Mouse (Mus musculus) hindlimb bud, embryonic 11.5 days (tissue): ENCODE data around the gene Pisd.
"Not testable (repeated sequence)": the region's sequence is repeated elsewhere in the genome, so short reads cannot be mapped to it uniquely, and the experiment has no call there.

Experiments used
- DNase-seq: peaks from one replicate; pipeline ENCODE4 v3.0.0-alpha.2; 2012; ENCODE audit warnings: low read depth, low spot score; ENCODE audit errors: extremely low spot score

Gene Pisd

GRCm38 (mm10) chr5:32785313-32785915 lies at the start of gene Pisd:
Gene Pisd, minus strand, starts transcription at chr5:32785646.
- peak; percentile 66 for DNase-seq

- DNase-seq: no peak
Measured at GRCm38 (mm10) chr5:32834497-32834896, 49.1 kb upstream of the Pisd start.

GRCm38 (mm10) chr5:32830054-32830453 lies 44.6 kb upstream of the Pisd start:
- no peak for DNase-seq

GRCm38 (mm10) chr5:32828766-32829165 lies 43.3 kb upstream of the Pisd start:
- DNase-seq: not testable (repeated sequence)

GRCm38 (mm10) chr5:32827009-32827408 lies 41.6 kb upstream of the Pisd start, which contains the start of gene Gm20671:
Gene Gm20671, minus strand, starts transcription at chr5:32827109.
- no peak for DNase-seq

GRCm38 (mm10) chr5:32820471-32820870 lies 35.0 kb upstream of the Pisd start:
- no peak for DNase-seq

GRCm38 (mm10) chr5:32815396-32815795 lies 29.9 kb upstream of the Pisd start:
- no peak for DNase-seq

- DNase-seq: not testable (repeated sequence)
Measured at GRCm38 (mm10) chr5:32786454-32786853, 1.0 kb upstream of the Pisd start.

GRCm38 (mm10) chr5:32784726-32785125 lies 720 bp downstream of the Pisd start:
- DNase-seq: no peak

- no peak for DNase-seq
Measured at GRCm38 (mm10) chr5:32781596-32781995, 3.9 kb downstream of the Pisd start.

- no peak for DNase-seq
Measured at GRCm38 (mm10) chr5:32778168-32778567, 7.3 kb downstream of the Pisd start.

- DNase-seq: no peak
Measured at GRCm38 (mm10) chr5:32772361-32772760, 13.1 kb downstream of the Pisd start.

GRCm38 (mm10) chr5:32767636-32768373 lies 17.6 kb downstream of the Pisd start:
- no peak for DNase-seq

- no peak for DNase-seq
Measured at GRCm38 (mm10) chr5:32767004-32767403, 18.4 kb downstream of the Pisd start.

- no peak for DNase-seq
Measured at GRCm38 (mm10) chr5:32761566-32762140, 23.8 kb downstream of the Pisd start.

GRCm38 (mm10) chr5:32760787-32761186 lies 24.7 kb downstream of the Pisd start:
- DNase-seq: no peak

GRCm38 (mm10) chr5:32760352-32760751 lies 25.1 kb downstream of the Pisd start:
- not testable (repeated sequence) for DNase-seq

- DNase-seq: no peak
Measured at GRCm38 (mm10) chr5:32759662-32760061, 25.8 kb downstream of the Pisd start.

GRCm38 (mm10) chr5:32756141-32756540 lies 29.3 kb downstream of the Pisd start:
- no peak for DNase-seq

- no peak for DNase-seq
Measured at GRCm38 (mm10) chr5:32751736-32752135, 33.7 kb downstream of the Pisd start.

- DNase-seq: no peak
Measured at GRCm38 (mm10) chr5:32748936-32749335, 36.5 kb downstream of the Pisd start.
